Mouse (Mus musculus): ENCODE data around the gene Nup155.

Gene Nup155

GRCm38 (mm10) chr15:8200317-8200716, 91.2 kb downstream of the Nup155 start:
- no peak for DNase-seq

GRCm38 (mm10) chr15:8208362-8208761, 99.3 kb downstream of the Nup155 start:
- no peak for DNase-seq
